Mouse (Mus musculus): ENCODE results near the gene Hook2.

The Hook2 gene

GRCm38 (mm10) chr8:84973803-84974542 is 16.4 kb upstream of the Hook2 start:
- peak; percentile 47 to 66 for DNase-seq

GRCm38 (mm10) chr8:84974543-84975142 is 15.8 kb upstream of the Hook2 start:
- DNase-seq: no peak

GRCm38 (mm10) chr8:84975434-84975833 is 15.0 kb upstream of the Hook2 start:
- peak; percentile 51 to 70 for DNase-seq

- peak; percentile 95 to 96 for DNase-seq
These were observed 14.2 kb upstream of the Hook2 start for GRCm38 (mm10) chr8:84976031-84976762.

- no peak for DNase-seq
These were observed 13.5 kb upstream of the Hook2 start for GRCm38 (mm10) chr8:84976763-84977434.

- peak; percentile 67 to 68 for DNase-seq
These were observed 12.8 kb upstream of the Hook2 start for GRCm38 (mm10) chr8:84977435-84978247.

- DNase-seq: peak; percentile 89 to 92
These were observed 12.0 kb upstream of the Hook2 start, which contains the start of gene Junb for GRCm38 (mm10) chr8:84978248-84978940. Junb (minus strand) TSS chr8:84978718.

- peak; percentile 86 to 91 for DNase-seq
These were observed 10.6 kb upstream of the Hook2 start for GRCm38 (mm10) chr8:84979599-84980421.

GRCm38 (mm10) chr8:84980622-84981358 is 9.6 kb upstream of the Hook2 start:
- DNase-seq: peak; percentile 52 to 74

GRCm38 (mm10) chr8:84981644-84982498 is 8.5 kb upstream of the Hook2 start:
- DNase-seq: no peak

GRCm38 (mm10) chr8:84982499-84983011 is 7.8 kb upstream of the Hook2 start:
- DNase-seq: no peak

GRCm38 (mm10) chr8:84984294-84985048 is 5.9 kb upstream of the Hook2 start:
- DNase-seq: peak in 1 of 2 experiments; percentile 27

GRCm38 (mm10) chr8:84985049-84985683 is 5.2 kb upstream of the Hook2 start:
- peak in 1 of 2 experiments; percentile 2 for DNase-seq

- DNase-seq: peak; percentile 93 to 94
These were observed 4.6 kb upstream of the Hook2 start for GRCm38 (mm10) chr8:84985684-84986378.

- DNase-seq: no peak
These were observed 3.9 kb upstream of the Hook2 start for GRCm38 (mm10) chr8:84986379-84986945.

GRCm38 (mm10) chr8:84987388-84987787 is 3.0 kb upstream of the Hook2 start:
- DNase-seq: no peak

Measured in cerebellum, postnatal 25 days (tissue).